Mouse (Mus musculus) liver, adult 2 months (tissue): ENCODE results near the gene Ttll5.

Experiments used
- CTCF ChIP-seq: fragments of 200-500 bp; IDR thresholded peaks from 2 replicates; pipeline ENCODE4 v1.5.1; 2011; ENCODE audit warnings: low read depth, low read length, control low read depth
- POLR2A ChIP-seq: fragments of 200-500 bp; IDR thresholded peaks from 2 replicates; pipeline ENCODE4 v1.6.1; 2011; ENCODE audit warnings: low read length, control low read depth; ENCODE audit not compliant: insufficient read depth; ENCODE audit errors: extremely low read depth

- TF ChIP-seq POLR2A = no peak
- no peak for TF ChIP-seq CTCF
Observed at GRCm38 (mm10) chr12:85979996-85980395, 155.5 kb downstream of the Ttll5 start.
